Mouse (Mus musculus): ENCODE data around the gene Abcf2. TPM values are rescaled to one million over a fixed set of nuclear protein-coding genes. Genes with fewer than 3 reads are reported as not detected.
A peak's percentile ranks its signal among the peaks of the same experiment; 100 is the strongest.

The Abcf2 gene
- polyA plus RNA-seq, 1 experiment = 101 TPM

DNA sequence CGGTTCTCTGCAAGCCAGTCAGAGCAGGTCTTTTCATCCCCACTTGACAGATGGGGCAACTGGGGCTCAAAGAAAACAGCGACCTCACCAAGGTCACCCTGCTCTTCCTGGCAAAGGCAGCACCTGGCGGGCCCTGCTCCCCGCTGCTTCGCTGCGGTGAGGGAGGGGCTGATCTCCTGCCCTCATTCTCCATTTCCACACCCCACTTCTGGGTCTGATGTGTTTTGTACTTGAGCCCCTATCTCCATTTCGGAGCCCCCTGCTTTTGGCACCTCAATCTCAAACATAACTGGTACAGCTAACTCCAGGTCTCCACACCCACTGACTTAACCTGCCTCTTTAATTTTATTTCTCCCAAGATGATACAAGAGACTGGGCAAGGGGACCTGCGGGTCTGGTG is 21.9 kb upstream of the Abcf2 start:
- Histone ChIP-seq H3K27me3 (ENCODE audit: control insufficient read depth, insufficient read depth, low read length) (no peaks in the 10 kb centered on the region), H3K4me1 (ENCODE audit: control insufficient read depth, insufficient read depth, low read length) (peaks cover 32% of the 10 kb centered on the region), H3K4me3 (replicated peaks; ENCODE audit: insufficient read depth, low read depth, low read length) (no peak overlapping the region), H3K27ac (ENCODE audit: insufficient read depth, low read length) (no peak overlapping the region)
- WGBS = 37% methylated on average over 8 of the region's 8 CpGs
- DNase-seq = no peak
- TF ChIP-seq CTCF (IDR thresholded peaks at IDR 0.05; ENCODE audit: borderline replicate concordance, insufficient read depth, low read depth, low read length) = no peak

DNA sequence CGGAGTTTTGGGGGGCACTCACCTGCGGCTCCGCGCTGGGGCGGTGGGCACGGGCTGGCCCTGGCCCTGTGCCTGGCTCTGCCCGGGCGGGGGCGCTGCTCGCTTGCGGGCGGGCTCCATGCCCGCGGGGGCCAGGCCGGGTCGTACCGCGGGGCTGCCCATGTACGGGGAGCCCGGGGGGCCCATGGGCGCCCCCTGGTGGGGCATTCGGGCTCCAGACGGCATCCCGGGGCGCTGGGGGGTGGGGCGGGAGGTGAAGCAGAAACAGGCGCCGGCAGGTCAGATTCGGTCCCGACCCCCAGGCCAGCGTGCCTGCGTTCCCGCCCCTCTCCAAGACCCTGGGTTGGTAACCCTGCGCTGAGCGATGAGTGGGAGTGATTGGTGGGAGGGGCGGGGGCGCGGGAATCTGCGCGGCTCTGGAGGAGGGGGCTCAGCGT is 21.3 kb upstream of the Abcf2 start:
- TF ChIP-seq POLR2A (IDR thresholded peaks at IDR 0.05; ENCODE audit: borderline replicate concordance, insufficient read depth, low read length) (no peak), CTCF (IDR thresholded peaks at IDR 0.05; ENCODE audit: borderline replicate concordance, insufficient read depth, low read depth, low read length) (0 out of 2 replicates have a peak, but pooled peaks have one; percentile 18)
- H3K4me1 ChIP-seq (ENCODE audit: control insufficient read depth, insufficient read depth, low read length) = peaks cover 27% of the 10 kb centered on the region
- H3K27me3 ChIP-seq (ENCODE audit: control insufficient read depth, insufficient read depth, low read length) = no peaks in the 10 kb centered on the region
- 2% methylated on average over 40 of the region's 41 CpGs for WGBS
- peak; percentile 47 to 55 for DNase-seq
- H3K27ac ChIP-seq (ENCODE audit: insufficient read depth, low read length) = no peak overlapping the region
- H3K4me3 ChIP-seq (replicated peaks; ENCODE audit: insufficient read depth, low read depth, low read length) = peak overlapping the region; percentile 52

DNA sequence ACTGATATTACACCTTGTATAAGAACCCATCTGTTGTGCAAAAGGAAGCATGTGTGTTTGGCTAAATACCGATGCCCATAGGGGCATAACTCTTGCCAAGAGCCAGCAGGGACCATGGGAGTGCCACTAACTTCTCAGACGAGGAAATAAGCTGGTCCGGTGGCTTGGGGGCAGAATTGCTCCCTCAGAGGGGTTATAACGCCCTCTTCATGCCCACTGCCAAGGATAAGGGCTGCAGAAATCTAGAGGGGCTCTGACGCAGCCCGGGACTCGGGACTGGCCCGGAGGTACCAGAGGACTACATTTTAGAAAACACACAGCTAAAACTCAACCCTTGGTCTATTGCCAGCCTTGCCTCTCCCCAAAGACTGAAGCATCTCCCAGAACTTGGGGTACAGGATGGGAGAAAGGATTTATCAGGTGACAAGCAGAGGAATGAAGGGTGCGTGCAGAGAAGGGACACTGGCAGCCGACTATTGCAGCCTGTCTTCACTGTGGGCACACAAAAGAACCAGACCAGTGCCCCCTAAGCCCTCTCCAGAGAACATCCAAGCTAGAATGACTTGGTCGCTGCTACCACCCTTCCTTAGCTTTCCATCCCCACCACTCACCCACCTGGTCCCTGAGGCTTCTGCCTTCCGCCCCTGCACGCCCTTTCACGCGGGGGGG is 20.8 kb upstream of the Abcf2 start:
- H3K4me1 ChIP-seq (ENCODE audit: control insufficient read depth, insufficient read depth, low read length) = peaks cover 24% of the 10 kb centered on the region
- TF ChIP-seq POLR2A (IDR thresholded peaks at IDR 0.05; ENCODE audit: borderline replicate concordance, insufficient read depth, low read length) (no peak), CTCF (IDR thresholded peaks at IDR 0.05; ENCODE audit: borderline replicate concordance, insufficient read depth, low read depth, low read length) (no peak)

DNA sequence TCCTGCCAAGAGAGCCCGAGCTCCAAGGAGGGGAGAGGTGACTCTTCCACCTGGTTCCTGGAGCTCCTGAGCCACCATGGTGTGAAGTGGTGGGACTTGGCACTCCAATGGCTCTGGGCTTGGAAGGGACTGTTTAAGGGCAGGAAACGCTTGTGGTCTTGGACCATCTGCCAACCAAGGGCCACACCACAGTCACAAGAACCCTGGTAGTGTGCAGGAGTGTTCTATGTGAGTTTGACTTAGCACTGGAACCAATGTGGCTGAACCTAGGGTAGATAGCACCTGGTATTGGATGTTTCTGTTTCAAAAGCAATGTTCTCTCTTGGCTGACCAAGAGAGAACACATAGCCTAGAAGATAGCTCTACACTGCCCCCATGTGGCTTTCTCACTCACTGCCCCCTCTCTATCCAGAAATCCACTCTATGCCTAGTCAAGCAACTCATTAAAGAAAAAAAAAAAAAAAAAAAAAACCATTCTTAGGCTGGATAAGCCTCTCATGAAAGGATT is 20.0 kb upstream of the Abcf2 start:
- TF ChIP-seq CTCF (IDR thresholded peaks at IDR 0.05; ENCODE audit: borderline replicate concordance, insufficient read depth, low read depth, low read length) (peak; percentile 36; the same call in 1 of the 2 replicates), POLR2A (IDR thresholded peaks at IDR 0.05; ENCODE audit: borderline replicate concordance, insufficient read depth, low read length) (no peak)
- peaks cover 24% of the 10 kb centered on the region for H3K4me1 ChIP-seq (ENCODE audit: control insufficient read depth, insufficient read depth, low read length)
- WGBS = 3% methylated on average over 2 of the region's 2 CpGs
- DNase-seq = peak; percentile 78 to 82
- H3K27me3 ChIP-seq (ENCODE audit: control insufficient read depth, insufficient read depth, low read length) = no peaks in the 10 kb centered on the region
- no peak overlapping the region for H3K27ac ChIP-seq (ENCODE audit: insufficient read depth, low read length)
- no peak overlapping the region for H3K4me3 ChIP-seq (replicated peaks; ENCODE audit: insufficient read depth, low read depth, low read length)

More for the DNA sequence above, 20.8 kb upstream of the Abcf2 start:
- WGBS = 2% methylated on average over 15 of the region's 15 CpGs
- Histone ChIP-seq H3K4me3 (replicated peaks; ENCODE audit: insufficient read depth, low read depth, low read length) (peak overlapping the region; percentile 52), H3K27me3 (ENCODE audit: control insufficient read depth, insufficient read depth, low read length) (no peaks in the 10 kb centered on the region), H3K27ac (ENCODE audit: insufficient read depth, low read length) (no peak overlapping the region)
- peak; percentile 64 to 72 for DNase-seq

DNA sequence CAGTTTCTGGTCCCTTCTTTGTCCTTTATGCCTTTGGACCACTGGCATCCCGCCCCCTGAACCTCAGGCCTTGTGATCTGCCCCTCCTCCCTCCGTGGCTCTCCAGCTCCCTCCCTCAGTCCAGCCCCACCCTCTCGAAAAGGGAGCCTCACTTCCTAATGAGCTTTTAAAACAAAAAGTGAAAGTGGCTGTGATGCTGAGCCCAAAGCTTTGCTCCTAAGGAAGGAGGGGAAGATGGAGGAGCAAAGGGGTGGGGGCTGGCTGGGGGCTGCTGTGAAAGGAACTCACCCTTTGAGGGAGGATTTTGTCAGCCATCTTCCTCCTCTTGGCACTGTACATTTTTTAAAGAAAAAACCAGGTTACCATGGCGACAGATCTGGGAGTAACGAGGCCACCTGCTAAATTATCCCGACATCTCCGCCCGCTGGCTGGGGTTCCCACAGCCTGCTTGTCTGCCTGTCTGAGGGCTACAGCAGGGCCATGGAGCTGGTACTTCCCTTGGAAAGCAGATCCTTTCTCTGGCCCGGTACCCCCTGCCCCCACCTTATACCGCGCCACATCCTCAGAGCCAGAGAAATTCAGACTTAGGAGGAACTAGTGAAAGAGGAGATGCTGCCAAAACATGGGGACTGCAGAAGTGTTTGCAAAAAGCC is 19.4 kb upstream of the Abcf2 start:
- H3K27me3 ChIP-seq (ENCODE audit: control insufficient read depth, insufficient read depth, low read length) = no peaks in the 10 kb centered on the region
- peak; percentile 40 to 41 for DNase-seq
- H3K4me1 ChIP-seq (ENCODE audit: control insufficient read depth, insufficient read depth, low read length) = peaks cover 24% of the 10 kb centered on the region
- H3K27ac ChIP-seq (ENCODE audit: insufficient read depth, low read length) = no peak overlapping the region
- WGBS = 12% methylated on average over 11 of the region's 11 CpGs
- TF ChIP-seq CTCF (IDR thresholded peaks at IDR 0.05; ENCODE audit: borderline replicate concordance, insufficient read depth, low read depth, low read length) = no peak
- no peak for TF ChIP-seq POLR2A (IDR thresholded peaks at IDR 0.05; ENCODE audit: borderline replicate concordance, insufficient read depth, low read length)
- H3K4me3 ChIP-seq (replicated peaks; ENCODE audit: insufficient read depth, low read depth, low read length) = no peak overlapping the region

DNA sequence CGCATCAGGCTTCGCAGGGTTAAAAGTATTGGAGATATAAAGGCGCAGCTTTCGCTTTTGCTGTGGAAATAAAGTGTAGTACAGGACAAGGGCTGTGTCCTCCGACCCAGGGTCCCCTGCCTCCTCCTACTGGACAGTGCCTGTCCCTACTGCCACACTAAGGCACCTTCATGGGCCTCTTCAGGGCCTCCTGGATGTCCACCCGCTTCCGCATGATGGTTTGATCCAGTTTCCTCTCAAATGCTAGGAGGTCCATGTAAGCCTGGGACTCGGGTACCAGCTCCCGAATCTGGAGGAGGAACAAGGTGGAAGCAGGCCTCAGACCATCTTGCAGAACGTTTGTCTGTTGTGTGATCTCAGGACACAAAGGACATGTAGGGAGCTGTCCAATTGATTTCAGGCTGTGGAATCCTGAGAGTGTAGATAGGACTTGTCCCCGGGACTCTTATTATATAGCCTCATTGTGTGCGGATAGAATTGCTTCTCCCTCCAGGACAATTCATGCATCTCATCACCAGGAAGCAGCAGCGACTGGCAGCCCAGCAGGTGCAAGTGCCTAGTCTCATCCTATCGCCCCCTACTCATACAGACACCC is 18.6 kb upstream of the Abcf2 start:
- no peak for TF ChIP-seq CTCF (IDR thresholded peaks at IDR 0.05; ENCODE audit: borderline replicate concordance, insufficient read depth, low read depth, low read length)
- no peak for TF ChIP-seq POLR2A (IDR thresholded peaks at IDR 0.05; ENCODE audit: borderline replicate concordance, insufficient read depth, low read length)
- Histone ChIP-seq H3K4me1 (ENCODE audit: control insufficient read depth, insufficient read depth, low read length) (peaks cover 19% of the 10 kb centered on the region), H3K27ac (ENCODE audit: insufficient read depth, low read length) (no peak overlapping the region), H3K4me3 (replicated peaks; ENCODE audit: insufficient read depth, low read depth, low read length) (no peak overlapping the region), H3K27me3 (ENCODE audit: control insufficient read depth, insufficient read depth, low read length) (no peaks in the 10 kb centered on the region)
- 58% methylated on average over 14 of the region's 14 CpGs for WGBS
- peak in 1 of 2 experiments; percentile 8 for DNase-seq

DNA sequence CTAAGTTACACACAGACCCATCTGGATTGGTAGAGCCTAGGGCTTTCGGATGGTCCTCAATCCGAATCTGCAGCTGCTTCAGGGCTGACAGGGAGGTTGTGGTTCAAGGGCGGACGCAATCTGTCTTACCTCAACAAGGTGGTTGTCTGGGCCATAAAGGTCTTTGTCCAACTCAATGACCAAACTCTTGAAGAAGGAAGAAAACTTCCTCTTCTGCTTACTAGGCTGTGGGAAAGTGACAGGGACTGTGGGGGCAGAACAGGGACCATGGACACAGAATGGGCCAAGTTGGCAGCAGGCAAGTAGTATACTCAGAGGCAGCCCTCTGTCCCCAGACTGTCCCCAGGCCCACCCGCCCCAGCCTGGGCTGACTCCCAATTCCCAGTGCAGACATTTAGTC is 18.0 kb upstream of the Abcf2 start:
- H3K27me3 ChIP-seq (ENCODE audit: control insufficient read depth, insufficient read depth, low read length) = no peaks in the 10 kb centered on the region
- no peak for DNase-seq
- 82% methylated on average over 5 of the region's 5 CpGs for WGBS
- H3K4me3 ChIP-seq (replicated peaks; ENCODE audit: insufficient read depth, low read depth, low read length) = no peak overlapping the region
- TF ChIP-seq POLR2A (IDR thresholded peaks at IDR 0.05; ENCODE audit: borderline replicate concordance, insufficient read depth, low read length) = no peak
- no peak for TF ChIP-seq CTCF (IDR thresholded peaks at IDR 0.05; ENCODE audit: borderline replicate concordance, insufficient read depth, low read depth, low read length)
- peaks cover 18% of the 10 kb centered on the region for H3K4me1 ChIP-seq (ENCODE audit: control insufficient read depth, insufficient read depth, low read length)
- no peak overlapping the region for H3K27ac ChIP-seq (ENCODE audit: insufficient read depth, low read length)

Measured in cerebellum, adult 2 months (tissue).